Mouse (Mus musculus) myocyte (in vitro differentiated cells): Measurements from ENCODE around the gene Fbxw8. TPM values are rescaled to one million over a fixed set of nuclear protein-coding genes. Genes with fewer than 3 reads are reported as not detected.

Source experiments
- H3K27me3 ChIP-seq: one replicate; pipeline ENCODE4 v1.6.1; 2011; ENCODE audit not compliant: control insufficient read depth, insufficient read depth, insufficient read length
- H3K36me3 ChIP-seq: one replicate; pipeline ENCODE4 v1.6.1; 2011; ENCODE audit not compliant: control insufficient read depth, insufficient read depth
- H3K4me2 ChIP-seq: one replicate; pipeline ENCODE4 v1.6.1; 2011; ENCODE audit warnings: low read depth, control low read depth
- H3K4me3 ChIP-seq: one replicate; pipeline ENCODE4 v1.5.1; 2011; ENCODE audit warnings: mild to moderate bottlenecking, control low read depth, moderate library complexity
- H3K79me2 ChIP-seq: one replicate; pipeline ENCODE4 v1.6.1; 2011; ENCODE audit not compliant: control insufficient read depth, insufficient read depth
- H3ac ChIP-seq: one replicate; pipeline ENCODE4 v1.6.1; 2011; ENCODE audit not compliant: control insufficient read depth, insufficient read length
- CEBPB ChIP-seq: IDR thresholded peaks from 2 replicates; pipeline ENCODE4 v1.6.1; 2011; ENCODE audit warnings: mild to moderate bottlenecking, moderate library complexity; ENCODE audit not compliant: poor library complexity, insufficient read depth, severe bottlenecking
- E2F4 ChIP-seq: IDR thresholded peaks from one replicate; pipeline ENCODE4 v1.6.1; 2011; ENCODE audit warnings: mild to moderate bottlenecking, control low read depth, moderate library complexity; ENCODE audit not compliant: insufficient read depth
- MAX ChIP-seq: IDR thresholded peaks from one replicate; pipeline ENCODE4 v1.6.1; 2011; ENCODE audit warnings: low read depth, mild to moderate bottlenecking, control low read depth
- MYOD1 ChIP-seq, 3 experiments: IDR thresholded peaks; one replicate each; pipeline ENCODE4 v1.6.1; 2011; ENCODE audit warnings: control low read depth in 2 of 3, low read depth in 2 of 3, mild to moderate bottlenecking in 2 of 3, moderate library complexity in 1 of 3; ENCODE audit not compliant: insufficient read length in 2 of 3, control insufficient read depth in 1 of 3
- MYOG ChIP-seq, 3 experiments: IDR thresholded peaks; one replicate each; pipeline ENCODE4 v1.6.1; 2011; ENCODE audit warnings: control low read depth in 2 of 3, low read depth in 2 of 3, mild to moderate bottlenecking in 2 of 3; ENCODE audit not compliant: insufficient read length in 2 of 3, control insufficient read depth in 1 of 3, insufficient read depth in 1 of 3
- POLR2A ChIP-seq: IDR thresholded peaks from one replicate; pipeline ENCODE4 v1.6.1; 2011; ENCODE audit warnings: low read depth, mild to moderate bottlenecking, control low read depth, moderate library complexity; ENCODE audit not compliant: insufficient read length
- POLR2AphosphoS2 ChIP-seq: IDR thresholded peaks from one replicate; pipeline ENCODE4 v1.6.1; 2011; ENCODE audit warnings: low read depth, control low read depth; ENCODE audit not compliant: insufficient read length
- REST ChIP-seq: IDR thresholded peaks from one replicate; pipeline ENCODE4 v1.6.1; 2011; ENCODE audit warnings: mild to moderate bottlenecking, control low read depth, moderate library complexity; ENCODE audit not compliant: insufficient read depth, insufficient read length
- SRF ChIP-seq: IDR thresholded peaks from one replicate; pipeline ENCODE4 v1.6.1; 2011; ENCODE audit warnings: low read depth; ENCODE audit not compliant: control insufficient read depth, insufficient read length
- TCF12 ChIP-seq: IDR thresholded peaks from one replicate; pipeline ENCODE4 v1.6.1; 2011; ENCODE audit warnings: mild to moderate bottlenecking, control low read depth; ENCODE audit not compliant: poor library complexity, insufficient read depth, severe bottlenecking
- TCF3 ChIP-seq: IDR thresholded peaks from one replicate; pipeline ENCODE4 v1.6.1; 2011; ENCODE audit warnings: low read depth, control low read depth; ENCODE audit not compliant: insufficient read length
- USF1 ChIP-seq: IDR thresholded peaks from one replicate; pipeline ENCODE4 v1.6.1; 2011; ENCODE audit warnings: low read depth, mild to moderate bottlenecking, control low read depth, moderate library complexity
- polyA plus RNA-seq: library from polyadenylated mRNA; unstranded; fragments of >200 nt; fragmentation: generic; extraction: Trizol; gene quantifications from one replicate; pipeline ENCODE4 v1.2.1, GENCODE M21; 2012; ENCODE audit warnings: missing spikeins

Fbxw8 gene
- polyA plus RNA-seq, 1 experiment = 65.5 TPM

GRCm38 (mm10) chr5:118047091-118047757 is 108.0 kb downstream of the Fbxw8 start:
- Histone ChIP-seq H3K4me3 (no peak overlapping the region), H3K36me3 (no peaks in the 10 kb centered on the region), H3K79me2 (no peaks in the 10 kb centered on the region), H3ac (no peak overlapping the region), H3K4me2 (no peak overlapping the region), H3K27me3 (no peaks in the 10 kb centered on the region)
- no peak for TF ChIP-seq E2F4
- TF ChIP-seq POLR2AphosphoS2 = no peak
- no peak for TF ChIP-seq USF1
- TF ChIP-seq POLR2A = no peak
- TF ChIP-seq SRF = no peak
- TF ChIP-seq MYOG (IDR thresholded peaks at IDR 0.05; ENCODE audit: control insufficient read depth in 1 of 3, insufficient read depth in 1 of 3, insufficient read length in 2 of 3, low read depth in 2 of 3) = no peak
- no peak for TF ChIP-seq TCF3
- TF ChIP-seq REST = no peak
- TF ChIP-seq MYOD1 (IDR thresholded peaks at IDR 0.05; ENCODE audit: control insufficient read depth in 1 of 3, insufficient read length in 2 of 3, low read depth in 2 of 3) = no peak
- no peak for TF ChIP-seq TCF12
- TF ChIP-seq MAX = no peak
- TF ChIP-seq CEBPB = no peak

- Histone ChIP-seq H3K4me2 (no peak overlapping the region), H3ac (no peak overlapping the region), H3K36me3 (no peaks in the 10 kb centered on the region), H3K4me3 (no peak overlapping the region), H3K27me3 (no peaks in the 10 kb centered on the region), H3K79me2 (no peaks in the 10 kb centered on the region)
- TF ChIP-seq REST = no peak
- no peak for TF ChIP-seq MYOD1 (IDR thresholded peaks at IDR 0.05; ENCODE audit: control insufficient read depth in 1 of 3, insufficient read length in 2 of 3, low read depth in 2 of 3)
- TF ChIP-seq POLR2AphosphoS2 = no peak
- no peak for TF ChIP-seq MYOG (IDR thresholded peaks at IDR 0.05; ENCODE audit: control insufficient read depth in 1 of 3, insufficient read depth in 1 of 3, insufficient read length in 2 of 3, low read depth in 2 of 3)
- no peak for TF ChIP-seq TCF12
- TF ChIP-seq POLR2A = no peak
- TF ChIP-seq CEBPB = no peak
- no peak for TF ChIP-seq SRF
- TF ChIP-seq TCF3 = no peak
- TF ChIP-seq MAX = no peak
- no peak for TF ChIP-seq USF1
- TF ChIP-seq E2F4 = no peak
Observed at GRCm38 (mm10) chr5:118045385-118045784, 109.9 kb downstream of the Fbxw8 start.

- peak in 1 of 3 experiments; percentile 6 for TF ChIP-seq MYOG (IDR thresholded peaks at IDR 0.05; ENCODE audit: control insufficient read depth in 1 of 3, insufficient read depth in 1 of 3, insufficient read length in 2 of 3, low read depth in 2 of 3)
- TF ChIP-seq MYOD1 (IDR thresholded peaks at IDR 0.05; ENCODE audit: control insufficient read depth in 1 of 3, insufficient read length in 2 of 3, low read depth in 2 of 3) = no peak
- no peaks in the 10 kb centered on the region for H3K79me2 ChIP-seq
- H3K4me3 ChIP-seq = no peak overlapping the region
- no peak overlapping the region for H3K4me2 ChIP-seq
- no peak overlapping the region for H3ac ChIP-seq
- no peaks in the 10 kb centered on the region for H3K36me3 ChIP-seq
- no peaks in the 10 kb centered on the region for H3K27me3 ChIP-seq
Observed at GRCm38 (mm10) chr5:118044907-118045306, 110.4 kb downstream of the Fbxw8 start.

GRCm38 (mm10) chr5:118043761-118044160 is 111.5 kb downstream of the Fbxw8 start:
- Histone ChIP-seq H3K79me2 (no peaks in the 10 kb centered on the region), H3ac (no peak overlapping the region), H3K36me3 (no peaks in the 10 kb centered on the region), H3K4me3 (no peak overlapping the region), H3K4me2 (no peak overlapping the region), H3K27me3 (no peaks in the 10 kb centered on the region)
- TF ChIP-seq E2F4 (no peak), REST (no peak), CEBPB (no peak), MYOG (IDR thresholded peaks at IDR 0.05; ENCODE audit: control insufficient read depth in 1 of 3, insufficient read depth in 1 of 3, insufficient read length in 2 of 3, low read depth in 2 of 3) (no peak), POLR2A (no peak), MYOD1 (IDR thresholded peaks at IDR 0.05; ENCODE audit: control insufficient read depth in 1 of 3, insufficient read length in 2 of 3, low read depth in 2 of 3) (no peak), MAX (no peak), TCF12 (no peak), TCF3 (no peak), SRF (no peak), USF1 (no peak), POLR2AphosphoS2 (no peak)

- H3ac ChIP-seq = no peak overlapping the region
- H3K4me2 ChIP-seq = no peak overlapping the region
- TF ChIP-seq USF1 = no peak
- no peak for TF ChIP-seq MYOG (IDR thresholded peaks at IDR 0.05; ENCODE audit: control insufficient read depth in 1 of 3, insufficient read depth in 1 of 3, insufficient read length in 2 of 3, low read depth in 2 of 3)
- TF ChIP-seq TCF12 = no peak
- no peak for TF ChIP-seq REST
- no peak for TF ChIP-seq E2F4
- TF ChIP-seq MAX = no peak
- H3K79me2 ChIP-seq = no peaks in the 10 kb centered on the region
- H3K4me3 ChIP-seq = no peak overlapping the region
- no peaks in the 10 kb centered on the region for H3K36me3 ChIP-seq
- no peaks in the 10 kb centered on the region for H3K27me3 ChIP-seq
Observed at GRCm38 (mm10) chr5:118042599-118042998, 112.7 kb downstream of the Fbxw8 start.
